Mouse (Mus musculus): ENCODE results near the gene Olfr8. TPM values are rescaled to one million over a fixed set of nuclear protein-coding genes. Genes with fewer than 3 reads are reported as not detected.

Gene Olfr8
- polyA plus RNA-seq (2014; fragmentation: Illumina TruSeq; extraction: RNeasy Lipid Tissue Mini Kit (QIAGEN cat#74804)): not detected

GRCm38 (mm10) chr10:78950336-78950735 lies at the start of gene Olfr8:
Gene Olfr8 (plus strand): TSS chr10:78950636.

GRCm38 (mm10) chr10:78912871-78913270 lies 37.6 kb upstream of the Olfr8 start, which contains the start of gene Olfr1354:
Gene Olfr1354 (plus strand): TSS chr10:78913171.

GRCm38 (mm10) chr10:78963009-78963408 lies 12.6 kb downstream of the Olfr8 start, which contains the start of gene Olfr1353:
Gene Olfr1353 (plus strand): TSS chr10:78963309.

GRCm38 (mm10) chr10:78980750-78981149 lies 30.3 kb downstream of the Olfr8 start, which contains the start of gene Olfr1352:
Gene Olfr1352 (plus strand): TSS chr10:78981050.

Other genes with a start within 250 kb of the Olfr8 start
- gene Casp14, start 232.3 kb upstream of the Olfr8 start, polyA plus RNA-seq (2014; fragmentation: Illumina TruSeq; extraction: RNeasy Lipid Tissue Mini Kit (QIAGEN cat#74804)): 0.26 TPM
- gene Ccdc105, start 197.6 kb upstream of the Olfr8 start, polyA plus RNA-seq (2014; fragmentation: Illumina TruSeq; extraction: RNeasy Lipid Tissue Mini Kit (QIAGEN cat#74804)): not detected
- gene Slc1a6, start 170.1 kb upstream of the Olfr8 start, polyA plus RNA-seq (2014; fragmentation: Illumina TruSeq; extraction: RNeasy Lipid Tissue Mini Kit (QIAGEN cat#74804)): 0.29 TPM
- gene Olfr1356, start 98.5 kb upstream of the Olfr8 start, polyA plus RNA-seq (2014; fragmentation: Illumina TruSeq; extraction: RNeasy Lipid Tissue Mini Kit (QIAGEN cat#74804)): not detected
- not detected for gene Olfr1355, start 75.1 kb upstream of the Olfr8 start, polyA plus RNA-seq (2014; fragmentation: Illumina TruSeq; extraction: RNeasy Lipid Tissue Mini Kit (QIAGEN cat#74804))
- not detected for gene Olfr1354, start 37.5 kb upstream of the Olfr8 start, polyA plus RNA-seq (2014; fragmentation: Illumina TruSeq; extraction: RNeasy Lipid Tissue Mini Kit (QIAGEN cat#74804))
- not detected for gene Olfr1353, start 12.7 kb downstream of the Olfr8 start, polyA plus RNA-seq (2014; fragmentation: Illumina TruSeq; extraction: RNeasy Lipid Tissue Mini Kit (QIAGEN cat#74804))
- gene Olfr1352, start 30.4 kb downstream of the Olfr8 start, polyA plus RNA-seq (2014; fragmentation: Illumina TruSeq; extraction: RNeasy Lipid Tissue Mini Kit (QIAGEN cat#74804)): not detected
- gene Olfr1351, start 61.8 kb downstream of the Olfr8 start, polyA plus RNA-seq (2014; fragmentation: Illumina TruSeq; extraction: RNeasy Lipid Tissue Mini Kit (QIAGEN cat#74804)): not detected
- gene Olfr57, start 78.1 kb downstream of the Olfr8 start, polyA plus RNA-seq (2014; fragmentation: Illumina TruSeq; extraction: RNeasy Lipid Tissue Mini Kit (QIAGEN cat#74804)): not detected
- 175 TPM for gene 2610008E11Rik, start 147.0 kb downstream of the Olfr8 start, polyA plus RNA-seq (2014; fragmentation: Illumina TruSeq; extraction: RNeasy Lipid Tissue Mini Kit (QIAGEN cat#74804))
- gene Vmn2r80, start 198.1 kb downstream of the Olfr8 start, polyA plus RNA-seq (2014; fragmentation: Illumina TruSeq; extraction: RNeasy Lipid Tissue Mini Kit (QIAGEN cat#74804)): not detected

Measured in ovary, adult 10 weeks (tissue).